Mouse (Mus musculus) heart, postnatal 14 days (tissue): ENCODE measurements at regions not wholly inside any gene's neighbourhood (a gene's known extent, or its start where the extent isn't known, plus 50 kb on each side); places are given as distances from the start of the nearest gene placed in this dataset.

ENCODE experiments used
- DNase-seq, 2 experiments: peaks; one replicate each; pipeline ENCODE4 v3.0.0; 2021 to 2022
- intact Hi-C: fragments of 180-260 bp; cut with DNase I; formaldehyde crosslinking; loops from one replicate; pipeline ENCODE4 v1.15.1; 2025

- peak; percentile 2 to 38 for DNase-seq
- intact Hi-C loops = loop anchor here (1.0 kb wide), 1 partner anchor 258 kb away; no protein-coding TSS in a partner anchor
These were observed 63.6 kb upstream of the Dcx start for GRCm38 (mm10) chrX:143996716-143997115.
